Mouse (Mus musculus) embryo, embryonic 11 days (tissue): ENCODE results near the gene Nepro.

Experiments used
- DNase-seq: peaks from one replicate; pipeline ENCODE4 v3.0.0-alpha.2; 2015

The Nepro gene

DNA sequence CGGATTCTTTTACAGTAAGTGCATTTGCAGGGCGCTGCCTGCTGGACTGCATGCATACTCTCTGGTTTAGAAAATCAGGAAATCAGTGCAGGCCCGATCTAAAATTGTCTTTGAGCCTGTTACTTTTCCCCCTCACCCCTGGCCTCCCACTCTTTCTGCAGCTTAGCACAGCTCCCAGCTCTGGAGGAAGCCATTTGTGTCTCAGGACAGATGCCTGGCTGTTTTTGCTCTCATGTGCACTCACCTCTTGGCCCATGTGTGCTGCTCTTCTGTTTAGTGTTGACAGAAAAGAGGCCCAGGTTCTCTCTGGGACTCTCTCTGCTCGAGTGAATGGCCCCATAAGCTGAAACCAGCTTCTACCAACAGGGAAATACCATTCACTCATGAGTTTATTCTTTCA, 20.6 kb upstream of the Nepro start:
- DNase-seq, result no peak

- peak; percentile 83 for DNase-seq
Measured at GRCm38 (mm10) chr16:44716305-44717140, 7.6 kb upstream of the Nepro start.

DNA sequence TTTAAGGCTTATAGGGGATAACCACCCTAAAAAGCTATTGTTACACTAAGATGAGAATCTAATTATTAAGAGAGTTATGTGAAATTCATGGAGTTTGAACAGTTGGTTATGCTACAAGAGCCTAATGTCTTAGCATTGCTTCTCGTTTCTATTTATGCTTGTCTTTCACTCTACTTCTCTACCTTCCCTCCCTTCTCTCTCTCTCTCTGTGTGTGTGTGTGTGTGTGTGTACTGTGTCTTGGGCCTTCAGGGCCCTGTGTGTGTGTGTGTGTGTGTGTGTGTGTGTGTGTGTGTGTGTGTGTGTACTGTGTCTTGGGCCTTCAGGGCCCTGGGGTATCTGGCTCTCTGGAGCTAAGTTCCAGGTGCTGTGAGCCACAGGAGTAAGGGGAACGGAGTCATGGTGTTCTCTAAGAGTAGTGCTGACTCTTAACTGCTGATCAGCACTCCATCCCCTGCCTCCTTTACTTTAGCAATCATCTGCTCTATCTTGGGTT, 6.9 kb upstream of the Nepro start:
- DNase-seq, result no peak

GRCm38 (mm10) chr16:44717838-44718237, 6.3 kb upstream of the Nepro start:
- DNase-seq, result no peak

- DNase-seq, result no peak
Measured at GRCm38 (mm10) chr16:44719349-44719748, 4.8 kb upstream of the Nepro start.

DNA sequence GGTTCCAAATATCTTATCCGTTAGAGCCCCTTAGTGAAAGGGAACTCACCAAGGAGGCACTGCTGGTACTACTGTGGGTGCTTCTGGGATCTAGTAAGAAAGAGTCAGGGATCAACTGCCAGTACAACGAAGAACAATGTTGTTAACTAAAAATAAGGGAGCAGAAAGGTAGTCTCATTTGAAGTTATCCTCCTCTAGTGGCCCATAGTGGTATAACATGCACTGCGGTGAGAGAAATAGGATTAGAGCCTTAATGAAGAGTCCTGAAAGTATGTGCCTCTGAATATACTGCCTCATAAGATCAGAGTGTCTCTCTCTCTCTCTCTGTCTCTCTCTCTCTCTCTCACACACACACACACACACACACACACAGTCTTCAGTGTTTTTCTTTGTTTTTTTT, 3.6 kb upstream of the Nepro start:
- DNase-seq, result no peak

- DNase-seq, result no peak
Measured at GRCm38 (mm10) chr16:44722666-44723065, 1.4 kb upstream of the Nepro start.

- DNase-seq, result peak; percentile 83
Measured at GRCm38 (mm10) chr16:44724847-44725246, 746 bp downstream of the Nepro start.

- DNase-seq, result peak; percentile 78
Measured at GRCm38 (mm10) chr16:44725286-44726223, 1.5 kb downstream of the Nepro start.

GRCm38 (mm10) chr16:44727525-44727924, 3.4 kb downstream of the Nepro start:
- DNase-seq, result no peak

- no peak for DNase-seq
Measured at GRCm38 (mm10) chr16:44734059-44734458, 10.0 kb downstream of the Nepro start.

GRCm38 (mm10) chr16:44735676-44736075, 11.6 kb downstream of the Nepro start:
- no peak for DNase-seq

GRCm38 (mm10) chr16:44736118-44736517, 12.0 kb downstream of the Nepro start:
- no peak for DNase-seq

DNA sequence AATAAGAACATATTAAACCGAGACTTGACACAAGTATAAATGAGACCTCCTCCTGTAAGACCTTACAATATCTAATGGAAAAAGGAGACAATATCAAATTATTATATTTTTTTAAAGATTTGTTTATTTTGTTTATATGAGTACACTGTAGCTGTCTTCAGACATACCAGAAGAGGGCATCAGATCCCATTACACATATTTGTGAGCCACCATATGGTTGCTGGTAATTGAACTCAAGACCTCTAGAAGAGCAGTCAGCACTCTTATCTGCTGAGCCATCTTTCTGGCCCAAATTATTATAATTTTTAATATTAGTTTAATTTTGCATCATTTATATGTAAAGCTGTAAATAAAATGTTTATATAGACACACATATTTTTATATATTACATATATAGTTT, 18.7 kb downstream of the Nepro start:
- DNase-seq, result no peak

DNA sequence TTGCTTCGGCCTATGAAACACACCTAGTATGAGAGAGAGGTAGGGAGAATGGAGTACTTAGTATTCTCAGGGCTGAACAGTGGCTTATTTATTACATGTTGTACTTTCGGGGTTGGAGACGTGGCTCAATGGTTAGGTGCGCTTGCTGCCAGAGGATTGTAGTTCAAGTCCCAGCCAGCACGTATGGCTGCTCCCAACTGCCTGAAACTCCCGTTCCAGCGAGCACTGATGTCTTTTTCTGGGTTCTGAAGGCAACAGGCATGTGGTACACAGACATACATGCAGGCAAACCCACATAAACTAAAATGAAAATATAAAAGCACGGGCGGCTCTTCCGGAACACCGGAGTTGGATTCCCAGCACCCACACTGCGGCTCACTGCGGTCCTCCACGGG, 21.4 kb downstream of the Nepro start:
- DNase-seq, result no peak

DNA sequence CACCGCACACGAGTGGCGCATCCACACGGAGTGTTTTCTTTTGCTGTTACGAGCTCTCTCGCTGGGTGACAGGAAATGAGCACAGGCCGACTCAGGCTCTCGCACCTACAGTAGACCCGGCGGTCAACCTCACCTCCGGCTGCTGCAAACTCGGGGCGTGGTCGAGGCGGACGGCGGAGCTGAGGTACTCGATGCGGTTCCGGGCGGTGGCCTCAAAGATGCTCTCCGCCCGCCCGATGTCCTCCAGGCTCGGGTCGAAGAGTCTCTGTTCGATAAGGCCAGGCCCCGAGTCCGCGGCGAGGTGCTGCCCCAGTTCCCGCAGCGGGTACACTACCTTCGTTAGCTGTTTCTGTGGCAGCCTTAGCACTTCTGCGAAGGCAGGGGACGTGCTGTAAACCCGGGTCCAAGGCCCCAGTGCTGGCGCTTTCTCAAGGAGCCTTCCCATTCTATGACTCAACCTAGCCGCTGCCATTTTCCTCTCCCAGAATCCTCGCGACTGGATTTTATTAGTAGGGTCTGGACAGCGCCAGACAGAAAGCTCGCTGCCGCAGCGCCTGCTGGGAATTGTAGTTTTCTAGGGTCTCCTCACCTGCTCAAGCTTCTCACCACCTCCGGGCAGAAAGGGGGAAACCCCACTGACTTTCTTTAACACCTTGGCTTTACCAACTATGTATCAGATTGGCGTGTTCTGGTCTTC, 21.9 kb downstream of the Nepro start, which contains the start of gene Gtpbp8:
Gene Gtpbp8 (minus strand): TSS at position 498 of the 697 bp plus-strand sequence.
- DNase-seq, result peak; percentile 93

DNA sequence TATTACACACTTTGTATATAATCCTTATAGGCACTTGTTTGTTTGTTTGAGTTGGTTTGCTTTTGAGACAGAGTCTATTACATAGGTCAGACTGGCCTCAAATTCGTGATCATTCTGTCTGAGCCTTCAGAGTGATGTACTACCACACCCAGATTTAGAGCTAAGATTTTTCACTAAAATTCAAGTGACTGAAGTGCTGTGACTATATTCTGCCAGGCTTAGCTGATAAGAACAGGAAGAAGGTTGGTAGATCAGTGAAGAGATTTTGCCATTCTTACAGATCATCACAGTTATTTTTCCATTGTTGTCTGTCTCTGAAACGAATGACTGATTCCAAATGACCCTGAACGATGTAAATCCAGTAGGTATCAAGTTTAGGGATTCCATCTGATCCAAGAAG, 23.9 kb downstream of the Nepro start:
- DNase-seq, result no peak

GRCm38 (mm10) chr16:44757700-44758099, 33.6 kb downstream of the Nepro start:
- DNase-seq, result no peak

DNA sequence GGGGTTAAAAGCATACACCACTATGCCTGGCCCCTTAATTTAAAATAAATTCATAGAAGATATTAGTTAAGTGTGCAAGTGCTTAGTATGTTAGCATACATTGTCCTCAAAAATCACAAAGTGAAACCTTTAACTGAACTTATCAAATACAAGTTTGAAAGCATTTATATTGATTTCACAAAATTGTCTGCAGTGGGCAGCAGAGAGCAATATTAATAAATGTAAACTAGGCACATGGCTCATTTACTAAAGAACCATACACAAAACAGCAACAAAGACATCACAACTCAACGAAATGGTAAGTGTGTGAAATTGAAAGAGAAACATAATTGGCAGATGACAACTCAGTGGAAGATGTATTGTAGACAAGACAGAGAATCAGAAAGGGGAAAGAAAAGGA, 37.7 kb downstream of the Nepro start:
- DNase-seq, result no peak

DNA sequence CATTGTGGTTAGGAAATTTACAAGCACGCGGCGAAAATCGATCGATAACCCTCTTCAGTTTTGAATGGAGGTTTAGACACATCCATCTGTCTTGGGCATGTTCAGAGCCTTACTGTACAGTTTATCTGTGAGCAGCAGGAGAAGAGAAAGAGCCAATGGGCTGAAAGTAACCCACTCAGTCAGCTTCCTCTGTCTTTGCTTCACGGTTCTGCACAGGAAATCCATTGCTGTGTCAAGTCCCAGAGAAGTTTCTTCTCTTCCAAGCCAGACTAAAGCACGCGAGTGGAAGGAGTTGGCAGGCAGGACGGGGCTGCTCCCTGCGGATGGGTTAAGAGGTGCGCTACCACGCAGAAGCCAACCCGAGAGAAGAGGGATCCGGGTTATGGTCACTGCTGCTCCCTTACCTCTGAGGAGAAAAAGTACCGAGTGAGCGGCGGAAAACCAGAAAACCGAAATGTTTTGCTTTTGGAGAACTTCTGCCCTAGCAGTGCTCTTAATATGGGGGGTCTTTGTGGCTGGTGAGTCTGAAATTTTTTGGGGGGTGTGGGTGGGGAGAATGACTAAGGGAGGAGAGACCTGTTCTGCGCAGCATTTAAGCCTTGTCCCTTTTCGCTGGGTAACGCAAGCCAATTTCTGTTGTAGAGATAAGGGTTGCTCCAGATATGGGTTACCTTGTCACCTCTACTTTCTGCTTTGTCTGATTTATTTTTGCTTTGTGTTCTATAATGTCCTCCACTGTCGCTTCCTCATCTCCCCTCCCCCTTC, 41.6 kb downstream of the Nepro start, which contains the start of gene Cd200r1:
Gene Cd200r1 (plus strand): TSS at position 182 of the 765 bp plus-strand sequence.
- no peak for DNase-seq

DNA sequence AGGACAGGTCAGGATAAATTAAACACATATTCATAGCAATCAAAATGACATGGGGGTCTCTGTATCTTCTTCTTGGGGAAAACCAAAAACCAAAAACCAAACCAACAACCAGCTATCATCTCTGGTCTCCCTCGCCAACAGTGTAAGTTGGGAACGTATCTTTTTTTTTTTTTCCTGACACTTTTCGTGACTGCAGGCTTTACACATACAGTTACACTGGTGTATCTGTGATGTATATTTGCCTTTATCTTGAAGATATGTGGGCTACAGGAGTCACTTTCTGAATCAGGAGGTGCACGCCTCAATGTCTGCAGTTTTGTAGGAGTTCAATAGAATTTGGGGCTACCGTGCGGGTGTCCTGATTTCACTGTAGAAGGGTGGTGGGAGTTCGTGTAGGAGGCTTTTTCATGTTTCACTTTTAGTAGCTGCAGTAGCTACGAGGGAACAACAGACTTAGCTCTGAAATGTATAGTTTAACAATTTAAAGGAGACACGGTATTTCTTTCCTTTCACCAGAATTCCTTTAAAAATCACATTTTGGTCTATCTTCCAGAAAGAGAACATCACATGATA, 42.3 kb downstream of the Nepro start:
- no peak for DNase-seq

GRCm38 (mm10) chr16:44767506-44767905, 43.4 kb downstream of the Nepro start:
- no peak for DNase-seq
